Mouse (Mus musculus) kidney, postnatal 10 days (tissue): ENCODE data around the gene Phf2.

Experiments used
- DNase-seq: peaks from one replicate; pipeline ENCODE4 v3.0.0; 2021; ENCODE audit warnings: mixed read lengths

Gene Phf2

GRCm38 (mm10) chr13:48800850-48801546, 69.9 kb downstream of the Phf2 start:
- peak; percentile 86 for DNase-seq

- peak; percentile 55 for DNase-seq
These were observed 72.6 kb downstream of the Phf2 start for GRCm38 (mm10) chr13:48798256-48798771.

GRCm38 (mm10) chr13:48796906-48797305, 74.0 kb downstream of the Phf2 start:
- peak; percentile 44 for DNase-seq

GRCm38 (mm10) chr13:48795711-48796110, 75.2 kb downstream of the Phf2 start:
- DNase-seq, result no peak

GRCm38 (mm10) chr13:48784594-48785298, 86.2 kb downstream of the Phf2 start:
- no peak for DNase-seq

- no peak for DNase-seq
These were observed 86.8 kb downstream of the Phf2 start for GRCm38 (mm10) chr13:48784151-48784550.

GRCm38 (mm10) chr13:48782727-48783725, 87.9 kb downstream of the Phf2 start:
- DNase-seq, result peak; percentile 65

GRCm38 (mm10) chr13:48780345-48781010, 90.4 kb downstream of the Phf2 start:
- DNase-seq, result peak; percentile 16

- DNase-seq, result peak; percentile 41
These were observed 91.2 kb downstream of the Phf2 start for GRCm38 (mm10) chr13:48779592-48780344.

- DNase-seq, result no peak
These were observed 92.8 kb downstream of the Phf2 start for GRCm38 (mm10) chr13:48778138-48778537.

- DNase-seq, result no peak
These were observed 96.4 kb downstream of the Phf2 start for GRCm38 (mm10) chr13:48774506-48774905.

- DNase-seq, result no peak
These were observed 102.8 kb downstream of the Phf2 start for GRCm38 (mm10) chr13:48768109-48768508.

GRCm38 (mm10) chr13:48763701-48764245, 107.1 kb downstream of the Phf2 start:
- no peak for DNase-seq

GRCm38 (mm10) chr13:48760855-48761436, 110.0 kb downstream of the Phf2 start:
- no peak for DNase-seq

- no peak for DNase-seq
These were observed 114.2 kb downstream of the Phf2 start for GRCm38 (mm10) chr13:48756769-48757168.
